In genomic region chr11:8609873-8610272, GRCm38 (mm10) we compare ENCODE assay signal across 26 mouse cellular contexts. TPM values are rescaled to one million over a fixed set of nuclear protein-coding genes. Genes with fewer than 3 reads are reported as not detected.
DNase-seq lines count a peak whose midpoint lies in the region; ATAC-seq and TF ChIP-seq lines count a peak whose summit lies in the region.
"Had no signal": no experiment of that assay in that cellular context is flagged by ENCODE, and none has a peak within 500 bp of the region (broad histone marks: within the 10 kb centered on the region; RNA-seq: fewer than 3 reads in every experiment).

No protein-coding gene starts in this region.

- no peak for TF ChIP-seq CTCF in kidney, postnatal 0 days (IDR thresholded peaks at IDR 0.05; ENCODE audit: low read depth)
- TF ChIP-seq CTCF in lung, postnatal 0 days (IDR thresholded peaks at IDR 0.05): no peak
- no peak for TF ChIP-seq CTCF in small intestine, adult 2 months (IDR thresholded peaks at IDR 0.05; ENCODE audit: extremely low read depth, insufficient read length, insufficient replicate concordance, low read depth, low read length)

- no peak for TF ChIP-seq EP300 in lung, postnatal 0 days (IDR thresholded peaks at IDR 0.05)

- H3K27ac ChIP-seq in kidney, postnatal 0 days: peak overlapping the region; percentile 8; the same call in 1 of the 2 replicates
- H3K27ac ChIP-seq in lung, postnatal 0 days (ENCODE audit: low read length): no peak overlapping the region
- peak overlapping the region; percentile 69; the same call in 1 of the 2 replicates for H3K27ac ChIP-seq in small intestine, adult 2 months (ENCODE audit: insufficient read depth, low read depth, low read length)
- no peak overlapping the region for H3K27ac ChIP-seq in midbrain, embryonic 14.5 days (replicated peaks; ENCODE audit: low read depth, low read length)
- H3K27ac ChIP-seq: embryonic facial prominence, embryonic 10.5 days; embryonic facial prominence, embryonic 15.5 days; forebrain, embryonic 12.5 days; hindbrain, embryonic 13.5 days; midbrain, embryonic 13.5 days; neural tube, embryonic 15.5 days had no signal

- no peaks in the 10 kb centered on the region for H3K9me3 ChIP-seq in kidney, postnatal 0 days (replicated peaks; ENCODE audit: low read length)
- no peaks in the 10 kb centered on the region for H3K9me3 ChIP-seq in lung, postnatal 0 days (ENCODE audit: low read length)
- H3K9me3 ChIP-seq in midbrain, embryonic 14.5 days (ENCODE audit: control insufficient read depth, low read length): no peaks in the 10 kb centered on the region
- H3K9me3 ChIP-seq: embryonic facial prominence, embryonic 15.5 days; forebrain, embryonic 12.5 days; heart, embryonic 12.5 days; hindbrain, embryonic 13.5 days; midbrain, embryonic 13.5 days; neural tube, embryonic 15.5 days had no signal

- H3K4me3 ChIP-seq in kidney, postnatal 0 days (replicated peaks; ENCODE audit: low read depth, low read length): no peak overlapping the region
- no peak overlapping the region for H3K4me3 ChIP-seq in lung, postnatal 0 days (ENCODE audit: low read depth, low read length)
- H3K4me3 ChIP-seq in small intestine, adult 2 months (ENCODE audit: low read depth, low read length): no peak overlapping the region
- no peak overlapping the region for H3K4me3 ChIP-seq in midbrain, embryonic 14.5 days (replicated peaks; ENCODE audit: low read depth, low read length)
- H3K4me3 ChIP-seq: embryonic facial prominence, embryonic 10.5 days; embryonic facial prominence, embryonic 15.5 days; forebrain, embryonic 12.5 days; heart, embryonic 12.5 days; hindbrain, embryonic 13.5 days; midbrain, embryonic 13.5 days; neural tube, embryonic 15.5 days had no signal

- no peak for DNase-seq in kidney, postnatal 0 days (ENCODE audit: low spot score)
- no peak for DNase-seq in kidney, postnatal 36 days
- DNase-seq in lung, postnatal 0 days (ENCODE audit: low spot score): peak; percentile 38
- DNase-seq in lung, postnatal 10 days: no peak
- DNase-seq in midbrain, embryonic 14.5 days: no peak
- DNase-seq: adrenal gland, postnatal 36 days; cerebellum, adult 2 months; cerebellum, postnatal 25 days; forebrain, postnatal 0 days; gastrocnemius, postnatal 14 days; heart, postnatal 4 days; layer of hippocampus, postnatal 36 days; left cerebral cortex, postnatal 4 days; right cerebral cortex, postnatal 25 days; spleen, adult 18-20 months had no signal

- 85% methylated on average over 12 of the region's 12 CpGs for WGBS in kidney, postnatal 0 days
- 63% methylated on average over 12 of the region's 12 CpGs for WGBS in lung, postnatal 0 days
- 81% methylated on average over 12 of the region's 12 CpGs for WGBS in small intestine, adult 2 months
- WGBS in midbrain, embryonic 14.5 days: 95% methylated on average over 12 of the region's 12 CpGs

- H3K4me1 ChIP-seq in kidney, postnatal 0 days (replicated peaks; ENCODE audit: insufficient read depth, low read length): peaks cover 16% of the 10 kb centered on the region
- 0 out of 2 replicates have a peak, but pooled peaks cover 3% of the 10 kb centered on the region for H3K4me1 ChIP-seq in lung, postnatal 0 days (ENCODE audit: insufficient read depth, low read depth, low read length)
- peaks cover 14% of the 10 kb centered on the region; the same call in 1 of the 2 replicates for H3K4me1 ChIP-seq in small intestine, adult 2 months (ENCODE audit: control insufficient read depth, insufficient read depth, insufficient read length, low read length)
- no peaks in the 10 kb centered on the region for H3K4me1 ChIP-seq in midbrain, embryonic 14.5 days (ENCODE audit: control insufficient read depth, insufficient read depth, low read length)
- H3K4me1 ChIP-seq: forebrain, embryonic 12.5 days; midbrain, embryonic 13.5 days; neural tube, embryonic 15.5 days had no signal

- 0 out of 2 replicates have a peak, but pooled peaks cover 12% of the 10 kb centered on the region for H3K36me3 ChIP-seq in kidney, postnatal 0 days (ENCODE audit: insufficient read depth, low read length)
- 0 out of 2 replicates have a peak, but pooled peaks cover under 1% of the 10 kb centered on the region for H3K36me3 ChIP-seq in lung, postnatal 0 days (ENCODE audit: insufficient read depth, low read length)
- H3K36me3 ChIP-seq in small intestine, adult 2 months (ENCODE audit: control insufficient read depth, insufficient read depth, low read length): peaks cover 17% of the 10 kb centered on the region
- no peaks in the 10 kb centered on the region for H3K36me3 ChIP-seq in midbrain, embryonic 14.5 days (ENCODE audit: control insufficient read depth, insufficient read depth, low read length)
- H3K36me3 ChIP-seq: hindbrain, embryonic 13.5 days; midbrain, embryonic 13.5 days; neural tube, embryonic 15.5 days had no signal

- no peak overlapping the region for H3K4me2 ChIP-seq in kidney, postnatal 0 days (ENCODE audit: low read length)
- no peak overlapping the region for H3K4me2 ChIP-seq in lung, postnatal 0 days (replicated peaks; ENCODE audit: low read depth, low read length)
- no peak overlapping the region for H3K4me2 ChIP-seq in midbrain, embryonic 14.5 days (ENCODE audit: low read length)
- H3K4me2 ChIP-seq: embryonic facial prominence, embryonic 15.5 days; forebrain, embryonic 12.5 days; heart, embryonic 12.5 days; hindbrain, embryonic 13.5 days; liver, embryonic 11.5 days; midbrain, embryonic 13.5 days; neural tube, embryonic 15.5 days had no signal

- H3K27me3 ChIP-seq in kidney, postnatal 0 days (ENCODE audit: insufficient read depth, low read length): no peaks in the 10 kb centered on the region
- no peaks in the 10 kb centered on the region for H3K27me3 ChIP-seq in lung, postnatal 0 days (replicated peaks; ENCODE audit: insufficient read depth, low read length)
- no peaks in the 10 kb centered on the region for H3K27me3 ChIP-seq in small intestine, adult 2 months (ENCODE audit: control insufficient read depth, insufficient read depth, low read length)
- no peaks in the 10 kb centered on the region for H3K27me3 ChIP-seq in midbrain, embryonic 14.5 days (ENCODE audit: control insufficient read depth, insufficient read depth, low read length)
- H3K27me3 ChIP-seq: embryonic facial prominence, embryonic 15.5 days; forebrain, embryonic 12.5 days; heart, embryonic 12.5 days; hindbrain, embryonic 13.5 days; midbrain, embryonic 13.5 days; neural tube, embryonic 15.5 days had no signal

- TF ChIP-seq POLR2A in small intestine, adult 2 months (IDR thresholded peaks at IDR 0.05; ENCODE audit: low read depth, low read length): no peak

- no peak for ATAC-seq in kidney, postnatal 0 days (replicated peaks; ENCODE audit: low FRiP score, low read depth)
- no peak; the same call in 1 of the 2 replicates for ATAC-seq in lung, postnatal 0 days
- peak; percentile 79 for ATAC-seq in granulocyte monocyte progenitor cell, adult 5-6 weeks (replicated peaks; ENCODE audit: poor library complexity, severe bottlenecking)
- no peak for ATAC-seq in midbrain, embryonic 14.5 days (ENCODE audit: low FRiP score, low TSS enrichment)
- ATAC-seq: forebrain, postnatal 0 days; intestine, postnatal 0 days; midbrain, embryonic 13.5 days had no signal

- H3K9ac ChIP-seq in kidney, postnatal 0 days (ENCODE audit: low read depth, low read length): no peak overlapping the region
- no peak overlapping the region for H3K9ac ChIP-seq in lung, postnatal 0 days (replicated peaks; ENCODE audit: low read depth)
- H3K9ac ChIP-seq in midbrain, embryonic 14.5 days (replicated peaks; ENCODE audit: low read length): no peak overlapping the region
- H3K9ac ChIP-seq: embryonic facial prominence, embryonic 15.5 days; forebrain, embryonic 12.5 days; forebrain, postnatal 0 days; heart, embryonic 12.5 days; hindbrain, embryonic 13.5 days; midbrain, embryonic 13.5 days; neural tube, embryonic 15.5 days had no signal

RNA-seq across cellular contexts. Expression of gene Tns3, which starts 54.5 kb away (rescaled TPM):
- 17.6 and 18.2 TPM in 2 replicates for polyA plus RNA-seq in kidney, postnatal 0 days (2015; fragmentation: Nextera tagmentation; extraction: Ambion mirVana)
- 34.9 and 37.5 TPM in 2 replicates for polyA plus RNA-seq in lung, postnatal 0 days (2015; fragmentation: Nextera tagmentation; extraction: Ambion mirVana)
- 26.9 TPM in 2 replicates for total RNA-seq in granulocyte monocyte progenitor cell, adult 5-6 weeks (2014; fragmentation: Nextera tagmentation)
- 13.0 and 13.1 TPM in 2 replicates for total RNA-seq in granulocyte monocyte progenitor cell, adult 5-6 weeks (2017)
- 13.3 and 24.9 TPM in 2 replicates for polyA plus RNA-seq in small intestine, adult 2 months (2012; rRNA removed)
- 3.8 and 4.4 TPM in 2 replicates for polyA plus RNA-seq in midbrain, embryonic 14.5 days (2014; fragmentation: Nextera tagmentation; extraction: Ambion mirVana)

Comparison
In these comparisons a context has a peak if more than half of its experiments do, and no peak if none do; other contexts are left out.
1. H3K27ac ChIP-seq: peak in kidney, postnatal 0 days (single experiment) and small intestine, adult 2 months (single experiment); none in lung, postnatal 0 days (single experiment) and midbrain, embryonic 14.5 days (single experiment).